Mouse (Mus musculus) hindbrain, postnatal 0 days (tissue): ENCODE data around the gene Unc13a. TPM values are rescaled to one million over a fixed set of nuclear protein-coding genes. Genes with fewer than 3 reads are reported as not detected.
A peak's percentile ranks its signal among the peaks of the same experiment; 100 is the strongest.

Experiments used
- ATAC-seq: fragments of 200-750 bp; cut with Nextera tagmentation; 2 replicates; pipeline ENCODE4 v1.8.0; 2017; ENCODE audit warnings: mild to moderate bottlenecking, moderate TSS enrichment, moderate library complexity
- DNase-seq: peaks from one replicate; pipeline ENCODE4 v3.0.0-alpha.2; 2015; ENCODE audit warnings: low spot score
- H3K27ac ChIP-seq: fragments of 300-500 bp; sonication (generic); 2 replicates; pipeline ENCODE4 v1.5.1; 2014; ENCODE audit warnings: mild to moderate bottlenecking
- H3K27me3 ChIP-seq: fragments of 300-500 bp; sonication (generic); 2 replicates; pipeline ENCODE4 v1.6.1; 2014; ENCODE audit warnings: low read length, mixed read lengths; ENCODE audit not compliant: insufficient read depth
- H3K36me3 ChIP-seq: fragments of 300-500 bp; sonication (generic); 2 replicates; pipeline ENCODE4 v1.6.1; 2014; ENCODE audit warnings: low read length, mixed read lengths; ENCODE audit not compliant: insufficient read depth
- H3K4me1 ChIP-seq: fragments of 300-500 bp; sonication (generic); 2 replicates; pipeline ENCODE4 v1.6.1; 2014; ENCODE audit warnings: antibody characterized with exemption, low read length, mixed read lengths; ENCODE audit not compliant: insufficient read depth
- H3K4me2 ChIP-seq: fragments of 300-500 bp; sonication (generic); 2 replicates; pipeline ENCODE4 v1.6.1; 2014; ENCODE audit warnings: low read depth, mild to moderate bottlenecking, low read length, moderate library complexity, mixed read lengths
- H3K4me3 ChIP-seq: fragments of 300-500 bp; sonication (generic); 2 replicates; pipeline ENCODE4 v1.5.1; 2014; ENCODE audit warnings: low read length
- H3K9ac ChIP-seq: fragments of 300-500 bp; sonication (generic); replicated peaks from 2 replicates; pipeline ENCODE4 v1.6.1; 2014; ENCODE audit warnings: mild to moderate bottlenecking, low read length, moderate library complexity, mixed read lengths
- H3K9me3 ChIP-seq: fragments of 300-500 bp; sonication (generic); 2 replicates; pipeline ENCODE4 v1.6.1; 2016; ENCODE audit warnings: low read length, mixed read lengths
- CTCF ChIP-seq: IDR thresholded peaks from 2 replicates; pipeline ENCODE4 v1.5.1; 2016; ENCODE audit warnings: antibody characterized with exemption, control low read depth, low read depth
- WGBS: fragments of 180-500 bp; shearing (Covaris S2); extraction: QIAGEN DNeasy Blood & Tissue Kit; methylation state at CpG from one replicate; pipeline ENCODE4 v1.1.7; 2014; 5-methylcytosine and 5-hydroxymethylcytosine counted together
- polyA plus RNA-seq: library from polyadenylated mRNA; unstranded; fragments of >200 nt; fragmentation: Nextera tagmentation; extraction: Ambion mirVana; gene quantifications from 2 replicates; pipeline ENCODE4 v1.2.1, GENCODE M21; 2015
- total RNA-seq: library from RNA; depleted of rRNA; stranded (reverse); fragments of >200 nt; gene quantifications from 2 replicates; pipeline ENCODE4 v1.2.3, GENCODE M21; 2014

The Unc13a gene
- total and polyA plus RNA-seq, 2 experiments from 2014 or later: 16.9 to 81.4 TPM

DNA sequence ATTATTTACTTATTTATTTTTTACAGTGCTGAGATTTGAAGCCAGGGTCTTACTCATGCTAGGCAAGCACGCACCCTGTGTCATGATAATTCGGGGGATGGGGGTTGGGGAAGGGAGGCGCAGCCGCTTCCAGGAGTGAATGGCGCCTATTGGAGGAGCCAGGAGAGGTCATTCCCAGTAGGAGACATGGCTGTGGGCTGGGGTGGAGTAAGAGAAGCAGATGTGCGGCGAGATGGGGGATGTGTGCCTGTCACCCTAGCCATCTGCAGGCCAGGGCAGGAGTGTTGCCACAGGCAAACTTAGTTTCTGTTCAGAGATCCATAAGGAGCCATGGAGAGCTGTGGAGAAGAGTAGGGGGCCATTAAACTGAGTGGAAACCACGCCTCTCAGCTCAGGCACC is 16.1 kb upstream of the Unc13a start:
- Histone ChIP-seq H3K4me1 (no peaks in the 10 kb centered on the region), H3K27ac (no peak overlapping the region), H3K27me3 (peaks cover 99% of the 10 kb centered on the region), H3K4me3 (no peak overlapping the region), H3K4me2 (no peak overlapping the region), H3K9ac (no peak overlapping the region), H3K36me3 (no peaks in the 10 kb centered on the region), H3K9me3 (no peaks in the 10 kb centered on the region)
- DNase-seq (no peak), ATAC-seq (no peak)
- no peak for TF ChIP-seq CTCF
- WGBS: 9% methylated on average over 8 of the region's 8 CpGs

DNA sequence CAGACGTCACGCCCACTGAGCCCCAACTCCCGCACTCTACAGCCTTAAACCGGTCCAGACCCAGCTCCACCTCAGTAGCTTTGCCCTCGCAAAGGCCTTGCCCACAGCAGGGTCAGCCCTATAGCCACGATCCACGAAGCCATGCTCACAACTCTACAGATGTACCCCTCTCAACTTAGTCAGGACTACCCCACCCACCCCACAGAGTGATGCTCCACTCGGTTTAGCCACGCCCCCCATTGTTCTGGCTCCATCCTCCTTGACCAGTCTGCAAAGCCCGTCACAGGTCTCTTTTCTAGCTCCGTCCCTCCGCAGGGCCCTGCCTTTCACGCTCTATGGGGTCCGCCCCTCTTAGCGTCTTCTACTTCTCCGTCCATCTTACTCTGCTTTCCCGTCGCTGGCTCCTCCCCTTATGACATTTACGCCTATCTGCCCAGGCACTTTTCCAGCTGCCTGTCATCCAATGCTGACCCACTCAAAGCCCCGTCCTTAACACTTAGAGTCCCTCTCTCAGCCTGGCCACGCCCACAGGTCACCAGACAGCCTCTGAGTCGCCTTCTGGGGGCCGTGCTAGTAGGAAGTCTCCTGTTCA is 14.7 kb upstream of the Unc13a start:
- WGBS: 2% methylated on average over 23 of the region's 23 CpGs
- DNase-seq (peak; percentile 44), ATAC-seq (peak; percentile 48)
- Histone ChIP-seq H3K9ac (no peak overlapping the region), H3K9me3 (no peaks in the 10 kb centered on the region), H3K4me1 (no peaks in the 10 kb centered on the region), H3K36me3 (no peaks in the 10 kb centered on the region), H3K4me2 (peak overlapping the region; percentile 56), H3K4me3 (peak overlapping the region; percentile 32), H3K27me3 (peaks cover 98% of the 10 kb centered on the region), H3K27ac (no peak overlapping the region)
- no peak for TF ChIP-seq CTCF

DNA sequence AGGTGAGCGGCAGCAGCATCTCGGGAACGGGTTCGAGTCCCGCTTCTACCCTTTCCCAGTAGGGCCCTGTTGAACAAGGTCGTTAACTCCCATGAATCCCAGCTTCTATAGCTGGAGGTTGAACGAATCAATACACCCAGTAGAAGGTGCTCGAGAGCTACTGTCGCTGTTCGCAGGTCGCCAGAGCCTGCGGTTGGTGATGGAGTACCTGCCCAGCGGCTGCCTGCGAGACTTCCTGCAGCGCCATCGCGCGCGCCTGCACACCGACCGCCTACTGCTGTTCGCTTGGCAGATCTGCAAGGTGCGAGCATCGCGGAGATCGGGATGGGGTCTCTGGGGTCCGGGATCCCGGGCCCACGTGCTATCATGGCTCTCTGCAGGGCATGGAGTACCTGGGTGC is 14.0 kb upstream of the Unc13a start:
- no peaks in the 10 kb centered on the region for H3K9me3 ChIP-seq
- H3K4me1 ChIP-seq: no peaks in the 10 kb centered on the region
- ATAC-seq (peak; percentile 48), DNase-seq (peak; percentile 74)
- TF ChIP-seq CTCF: peak; percentile 64
- H3K4me3 ChIP-seq: peak overlapping the region; percentile 32
- H3K27ac ChIP-seq: no peak overlapping the region
- H3K27me3 ChIP-seq: peaks cover 99% of the 10 kb centered on the region
- H3K4me2 ChIP-seq: peak overlapping the region; percentile 56
- no peak overlapping the region for H3K9ac ChIP-seq
- no peaks in the 10 kb centered on the region for H3K36me3 ChIP-seq
- 3% methylated on average over 29 of the region's 29 CpGs for WGBS

DNA sequence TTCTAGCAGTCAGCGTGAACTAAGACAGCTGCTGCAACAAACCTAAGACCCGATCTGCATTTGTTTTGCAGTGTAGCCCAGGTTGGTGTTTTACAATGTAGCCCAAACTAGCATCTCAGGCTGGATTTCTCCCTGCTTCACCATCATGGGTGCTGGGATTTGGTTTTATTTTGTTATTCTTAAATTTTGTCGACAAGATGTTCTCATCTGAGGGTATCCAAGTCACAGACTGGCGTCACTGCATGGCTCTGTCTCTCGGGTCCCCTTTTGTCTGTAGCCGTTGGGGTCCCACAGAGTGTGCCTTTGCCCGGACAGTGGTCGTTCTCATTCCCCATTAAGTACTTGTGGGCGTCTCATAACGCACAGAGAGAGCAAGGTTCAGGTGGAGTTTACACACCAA is 13.1 kb upstream of the Unc13a start:
- Histone ChIP-seq H3K9ac (no peak overlapping the region), H3K4me3 (no peak overlapping the region), H3K4me1 (peaks cover 3% of the 10 kb centered on the region; the same call in 1 of the 2 replicates), H3K27me3 (peaks cover 94% of the 10 kb centered on the region), H3K27ac (no peak overlapping the region), H3K36me3 (no peaks in the 10 kb centered on the region), H3K4me2 (no peak overlapping the region), H3K9me3 (no peaks in the 10 kb centered on the region)
- TF ChIP-seq CTCF: no peak
- ATAC-seq: no peak
- no peak for DNase-seq
- 23% methylated on average over 10 of the region's 10 CpGs for WGBS

DNA sequence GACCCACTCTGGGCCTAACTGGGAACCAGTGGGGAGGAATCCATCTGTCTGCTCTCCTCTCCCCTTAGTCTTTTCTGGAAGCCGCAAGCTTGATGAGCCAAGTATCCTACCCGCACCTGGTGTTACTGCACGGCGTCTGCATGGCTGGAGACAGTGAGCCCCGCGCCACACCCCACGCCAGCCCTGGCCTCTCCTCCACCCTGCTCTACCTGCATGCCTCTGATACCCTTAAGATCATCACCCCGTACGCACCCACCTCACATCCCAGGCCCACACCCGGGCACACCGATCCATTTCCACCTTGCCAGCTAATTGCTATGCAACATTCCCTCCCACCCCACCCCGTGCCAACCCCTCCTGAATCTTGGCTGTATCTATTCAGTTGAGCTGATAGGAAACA is 11.3 kb upstream of the Unc13a start:
- Histone ChIP-seq H3K4me1 (peaks cover 10% of the 10 kb centered on the region; the same call in 1 of the 2 replicates), H3K36me3 (no peaks in the 10 kb centered on the region), H3K9ac (no peak overlapping the region), H3K4me3 (no peak overlapping the region), H3K27me3 (peaks cover 91% of the 10 kb centered on the region), H3K4me2 (no peak overlapping the region), H3K27ac (no peak overlapping the region), H3K9me3 (no peaks in the 10 kb centered on the region)
- ATAC-seq (no peak), DNase-seq (no peak)
- 54% methylated on average over 12 of the region's 12 CpGs for WGBS
- no peak for TF ChIP-seq CTCF

DNA sequence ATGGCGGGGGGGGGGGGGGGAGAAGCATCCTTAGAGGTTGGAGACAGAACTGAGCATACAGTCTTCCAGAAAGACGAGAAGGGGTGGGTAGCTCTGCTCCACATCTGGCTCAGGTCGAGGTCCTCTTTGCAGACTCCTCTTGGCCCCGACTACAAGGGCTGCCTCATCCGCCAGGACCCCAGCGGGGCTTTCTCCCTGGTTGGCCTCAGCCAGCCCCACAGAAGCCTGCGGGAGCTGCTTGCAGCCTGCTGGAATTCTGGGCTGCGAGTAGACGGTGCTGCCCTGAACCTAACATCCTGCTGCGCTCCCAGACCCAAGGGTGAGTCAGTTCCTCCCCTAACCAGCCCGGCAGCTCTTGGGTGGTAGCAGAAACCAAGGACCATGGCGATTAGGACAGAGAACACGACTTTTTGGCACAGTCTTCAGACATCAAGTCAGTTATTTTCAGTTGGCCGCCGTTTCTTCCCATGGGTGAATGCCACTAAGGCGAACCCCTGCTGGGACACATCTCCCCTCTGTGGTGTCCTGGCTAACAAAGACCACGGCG is 9.9 kb upstream of the Unc13a start:
- TF ChIP-seq CTCF: no peak
- 11% methylated on average over 17 of the region's 18 CpGs for WGBS
- no peaks in the 10 kb centered on the region for H3K9me3 ChIP-seq
- H3K4me3 ChIP-seq: no peak overlapping the region
- no peak overlapping the region for H3K27ac ChIP-seq
- DNase-seq (no peak), ATAC-seq (no peak)
- H3K4me1 ChIP-seq: peaks cover 10% of the 10 kb centered on the region; the same call in 1 of the 2 replicates
- H3K4me2 ChIP-seq: no peak overlapping the region
- peaks cover 80% of the 10 kb centered on the region for H3K27me3 ChIP-seq
- H3K36me3 ChIP-seq: no peaks in the 10 kb centered on the region
- H3K9ac ChIP-seq: no peak overlapping the region

DNA sequence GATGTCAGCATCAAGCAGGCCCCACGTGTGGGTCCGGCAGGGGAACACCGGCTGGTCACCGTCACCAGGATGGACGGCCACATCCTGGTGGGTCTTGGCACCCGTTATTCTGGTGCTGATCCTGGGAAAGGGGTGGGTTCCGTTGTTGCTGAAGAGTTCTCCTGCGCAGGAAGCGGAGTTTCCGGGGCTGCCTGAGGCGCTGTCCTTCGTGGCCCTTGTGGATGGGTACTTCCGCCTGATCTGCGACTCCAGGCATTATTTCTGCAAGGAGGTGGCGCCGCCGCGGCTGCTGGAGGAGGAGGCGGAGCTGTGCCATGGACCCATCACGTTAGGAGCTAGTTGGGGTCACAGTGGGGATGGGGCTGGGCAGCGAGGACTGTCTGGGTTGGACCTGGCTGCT is 8.9 kb upstream of the Unc13a start:
- Histone ChIP-seq H3K27ac (no peak overlapping the region), H3K4me2 (no peak overlapping the region), H3K4me3 (0 out of 2 replicates have a peak overlapping the region, but pooled peaks have one; percentile 2), H3K9ac (no peak overlapping the region), H3K9me3 (no peaks in the 10 kb centered on the region), H3K4me1 (peaks cover 10% of the 10 kb centered on the region; the same call in 1 of the 2 replicates), H3K27me3 (peaks cover 71% of the 10 kb centered on the region), H3K36me3 (no peaks in the 10 kb centered on the region)
- DNase-seq (no peak), ATAC-seq (no peak)
- TF ChIP-seq CTCF: no peak
- WGBS: 15% methylated on average over 21 of the region's 21 CpGs
